Mouse (Mus musculus) kidney, adult 8-10 months (tissue): Measurements from ENCODE around the gene Gng2.
A peak's percentile ranks its signal among the peaks of the same experiment; 100 is the strongest.
"Not testable (repeated sequence)": the region's sequence is repeated elsewhere in the genome, so short reads cannot be mapped to it uniquely, and the experiment has no call there.

Source experiments
- DNase-seq, 2 experiments: peaks; one replicate each; pipeline ENCODE4 v3.0.0; 2022

The Gng2 gene

GRCm38 (mm10) chr14:19935084-19935483 lies 42.3 kb downstream of the Gng2 start:
- no peak for DNase-seq

GRCm38 (mm10) chr14:19933314-19933713 lies 44.1 kb downstream of the Gng2 start:
- no peak for DNase-seq

- DNase-seq: no peak
These were observed 49.5 kb downstream of the Gng2 start for GRCm38 (mm10) chr14:19927879-19928278.

- DNase-seq: no peak
These were observed 50.3 kb downstream of the Gng2 start for GRCm38 (mm10) chr14:19927156-19927555.

GRCm38 (mm10) chr14:19926312-19926711 lies 51.1 kb downstream of the Gng2 start:
- DNase-seq: no peak

- no peak for DNase-seq
These were observed 52.3 kb downstream of the Gng2 start for GRCm38 (mm10) chr14:19925157-19925556.

GRCm38 (mm10) chr14:19924086-19924485 lies 53.3 kb downstream of the Gng2 start:
- no peak for DNase-seq

GRCm38 (mm10) chr14:19920254-19920691 lies 57.2 kb downstream of the Gng2 start:
- no peak for DNase-seq

GRCm38 (mm10) chr14:19919789-19920188 lies 57.6 kb downstream of the Gng2 start:
- DNase-seq: no peak

GRCm38 (mm10) chr14:19917534-19917933 lies 59.9 kb downstream of the Gng2 start:
- DNase-seq: no peak

GRCm38 (mm10) chr14:19916315-19916714 lies 61.1 kb downstream of the Gng2 start:
- no peak for DNase-seq

GRCm38 (mm10) chr14:19912891-19913290 lies 64.5 kb downstream of the Gng2 start:
- no peak for DNase-seq

GRCm38 (mm10) chr14:19905615-19906014 lies 71.8 kb downstream of the Gng2 start:
- DNase-seq: peak; percentile 22 to 32

- DNase-seq: no peak
These were observed 72.6 kb downstream of the Gng2 start for GRCm38 (mm10) chr14:19904821-19905220.

- peak; percentile 12 to 13 for DNase-seq
These were observed 73.4 kb downstream of the Gng2 start for GRCm38 (mm10) chr14:19904031-19904430.

- DNase-seq: no peak
These were observed 76.9 kb downstream of the Gng2 start for GRCm38 (mm10) chr14:19900492-19900891.

GRCm38 (mm10) chr14:19887569-19887968 lies 89.9 kb downstream of the Gng2 start:
- no peak for DNase-seq

- not testable (repeated sequence) for DNase-seq
These were observed 93.0 kb downstream of the Gng2 start for GRCm38 (mm10) chr14:19884431-19884830.

GRCm38 (mm10) chr14:19874201-19874807 lies 103.1 kb downstream of the Gng2 start:
- no peak for DNase-seq

GRCm38 (mm10) chr14:19867286-19867935 lies 110.0 kb downstream of the Gng2 start:
- peak in 1 of 2 experiments; percentile 4 for DNase-seq

- not testable (repeated sequence) for DNase-seq
These were observed 112.3 kb downstream of the Gng2 start for GRCm38 (mm10) chr14:19865121-19865520.

GRCm38 (mm10) chr14:19861311-19862080 lies 115.9 kb downstream of the Gng2 start:
- DNase-seq: no peak

GRCm38 (mm10) chr14:19860281-19860680 lies 117.1 kb downstream of the Gng2 start:
- DNase-seq: no peak
